Mouse (Mus musculus) liver, embryonic 14.5 days (tissue): Measurements from ENCODE around the gene Jmjd1c. TPM values are rescaled to one million over a fixed set of nuclear protein-coding genes. Genes with fewer than 3 reads are reported as not detected.

ENCODE experiments used
- ATAC-seq: fragments of 200-750 bp; cut with Nextera tagmentation; 2 replicates; pipeline ENCODE4 v1.8.0; 2017; ENCODE audit warnings: moderate number of reproducible peaks, mild to moderate bottlenecking, moderate library complexity; ENCODE audit not compliant: insufficient read depth
- DNase-seq, 3 experiments: peaks; one replicate each; pipeline ENCODE4 v3.0.0-alpha.2; 2012 to 2013; ENCODE audit warnings: low read depth in 3 of 3, low spot score in 3 of 3
- H3K27ac ChIP-seq: fragments of 300-500 bp; sonication (generic); 2 replicates; pipeline ENCODE4 v1.5.1; 2014; ENCODE audit warnings: moderate library complexity, mild to moderate bottlenecking, control low read depth, inconsistent platforms
- H3K27me3 ChIP-seq: fragments of 300-500 bp; sonication (generic); 2 replicates; pipeline ENCODE4 v1.6.1; 2014; ENCODE audit warnings: mild to moderate bottlenecking, low read length, moderate library complexity; ENCODE audit not compliant: control insufficient read depth, insufficient read depth
- H3K36me3 ChIP-seq: fragments of 300-500 bp; sonication (generic); replicated peaks from 2 replicates; pipeline ENCODE4 v1.6.1; 2014; ENCODE audit warnings: low read depth; ENCODE audit not compliant: control insufficient read depth, insufficient read depth
- H3K4me1 ChIP-seq, 2 experiments: fragments of 200-500 bp in 1 of 2; fragments of 300-500 bp in 1 of 2; sonication (generic) in 1 of 2; replicated peaks; 2 replicates each; pipeline ENCODE4 v1.6.1; 2012 to 2014; ENCODE audit warnings: antibody characterized with exemption in 1 of 2, inconsistent platforms in 1 of 2, low read length in 1 of 2; ENCODE audit not compliant: control insufficient read depth in 2 of 2, insufficient read depth in 2 of 2
- H3K4me2 ChIP-seq: fragments of 300-500 bp; sonication (generic); 2 replicates; pipeline ENCODE4 v1.6.1; 2014; ENCODE audit warnings: low read depth, mild to moderate bottlenecking, control low read depth, moderate library complexity
- H3K4me3 ChIP-seq, 2 experiments: fragments of 200-500 bp in 1 of 2; fragments of 300-500 bp in 1 of 2; sonication (generic) in 1 of 2; 2 replicates each; pipeline ENCODE4 v1.5.1; 2012 to 2014; ENCODE audit warnings: low read depth in 2 of 2, low read length in 2 of 2, mild to moderate bottlenecking in 2 of 2, control low read depth in 1 of 2, inconsistent platforms in 1 of 2, moderate library complexity in 1 of 2; ENCODE audit not compliant: insufficient read depth in 1 of 2
- H3K9ac ChIP-seq: fragments of 300-500 bp; sonication (generic); replicated peaks from 2 replicates; pipeline ENCODE4 v1.6.1; 2014; ENCODE audit warnings: mild to moderate bottlenecking, control low read depth, moderate library complexity
- H3K9me3 ChIP-seq: fragments of 300-500 bp; sonication (generic); 2 replicates; pipeline ENCODE4 v1.6.1; 2016; ENCODE audit warnings: low read length, mixed read lengths; ENCODE audit not compliant: control insufficient read depth
- CTCF ChIP-seq: IDR thresholded peaks from 2 replicates; pipeline ENCODE4 v1.5.1; 2016; ENCODE audit warnings: antibody characterized with exemption, low read depth, control low read depth
- EP300 ChIP-seq: IDR thresholded peaks from 2 replicates; pipeline ENCODE4 v1.6.1; 2016; ENCODE audit warnings: antibody characterized with exemption, low read depth
- WGBS: fragments of 180-500 bp; shearing (Covaris S2); extraction: QIAGEN DNeasy Blood & Tissue Kit; methylation state at CpG from one replicate; pipeline ENCODE4 v1.1.7; 2014; ENCODE audit not compliant: insufficient replicate concordance; 5-methylcytosine and 5-hydroxymethylcytosine counted together
- polyA plus RNA-seq, 2 experiments: library from polyadenylated mRNA; depleted of rRNA in 1 of 2; stranded (reverse) in 1 of 2; unstranded in 1 of 2; fragments of >200 nt; fragmentation: Nextera tagmentation in 1 of 2; extraction: Ambion mirVana in 1 of 2; gene quantifications; 2 replicates each; pipeline versions ENCODE4 v1.2.1 to v1.2.3; 2012 to 2014

Gene Jmjd1c
- polyA plus RNA-seq, 2 experiments: 6.5 to 8.7 TPM

GRCm38 (mm10) chr10:67071389-67071788 is 24.5 kb upstream of the Jmjd1c start:
- no peak overlapping the region for H3K27ac ChIP-seq
- DNase-seq (no peak), ATAC-seq (no peak)
- no peak overlapping the region for H3K9ac ChIP-seq
- 42% methylated on average over 4 of the region's 4 CpGs for WGBS
- H3K9me3 ChIP-seq: no peaks in the 10 kb centered on the region
- peaks cover 0 to 5% of the 10 kb centered on the region in 2 experiments; a peak in 1 of 4 replicates for H3K4me1 ChIP-seq
- H3K36me3 ChIP-seq: no peaks in the 10 kb centered on the region
- H3K4me2 ChIP-seq: no peak overlapping the region
- TF ChIP-seq EP300: no peak
- no peaks in the 10 kb centered on the region for H3K27me3 ChIP-seq
- H3K4me3 ChIP-seq: no peak overlapping the region

DNA sequence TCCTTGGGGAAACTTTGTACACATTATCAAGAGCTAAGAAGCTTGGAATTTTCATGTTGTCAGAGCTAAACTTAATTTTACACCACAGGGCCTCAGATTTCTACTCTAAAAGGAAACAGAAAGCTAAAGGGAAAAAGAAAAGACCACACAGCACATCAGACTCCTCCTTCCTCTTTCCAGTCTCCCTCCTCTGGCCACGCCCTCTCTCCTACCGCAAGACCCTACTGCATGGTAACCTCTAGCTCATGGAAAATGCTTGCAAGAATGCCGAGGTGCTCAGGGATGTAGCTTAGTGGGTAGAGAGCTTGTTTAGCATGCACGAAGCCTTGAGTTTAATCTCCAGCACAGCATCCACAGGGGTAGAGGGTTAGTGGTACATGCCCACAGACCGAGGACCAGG is 24.0 kb upstream of the Jmjd1c start:
- no peak overlapping the region for H3K9ac ChIP-seq
- no peaks in the 10 kb centered on the region for H3K27me3 ChIP-seq
- H3K27ac ChIP-seq: no peak overlapping the region
- no peak overlapping the region for H3K4me2 ChIP-seq
- DNase-seq: no peak
- no peak for ATAC-seq
- no peak overlapping the region for H3K4me3 ChIP-seq
- H3K36me3 ChIP-seq: no peaks in the 10 kb centered on the region
- TF ChIP-seq EP300 (no peak), CTCF (no peak)
- no peaks in the 10 kb centered on the region for H3K9me3 ChIP-seq
- peaks cover 0 to 5% of the 10 kb centered on the region in 2 experiments; a peak in 1 of 4 replicates for H3K4me1 ChIP-seq
- 32% methylated on average over 5 of the region's 5 CpGs for WGBS

DNA sequence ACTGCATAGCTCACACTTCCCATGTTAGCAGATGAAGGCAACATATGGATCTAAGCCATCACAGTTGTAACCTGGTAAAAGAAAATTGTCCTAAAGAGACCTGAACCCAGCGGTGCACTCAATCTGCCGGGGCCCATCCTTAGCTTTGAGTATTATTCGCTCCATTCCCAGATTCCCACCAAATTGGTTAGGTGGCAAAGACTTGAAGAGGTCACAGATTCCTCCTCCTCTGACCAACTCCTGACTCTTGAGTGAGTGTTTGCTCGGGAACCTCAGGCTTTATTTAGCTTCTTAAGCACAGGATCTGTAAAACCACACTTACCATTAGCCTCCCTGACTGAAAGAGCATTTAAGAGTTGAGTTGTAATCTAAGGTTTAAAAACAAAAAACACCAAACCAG is 23.3 kb upstream of the Jmjd1c start:
- no peak for TF ChIP-seq CTCF
- no peak for TF ChIP-seq EP300
- 63% methylated on average over 4 of the region's 4 CpGs for WGBS

GRCm38 (mm10) chr10:67073577-67073976 is 22.3 kb upstream of the Jmjd1c start:
- H3K9me3 ChIP-seq: no peaks in the 10 kb centered on the region
- no peak for ATAC-seq
- 70% methylated on average over 8 of the region's 8 CpGs for WGBS
- H3K9ac ChIP-seq: no peak overlapping the region
- no peaks in the 10 kb centered on the region for H3K27me3 ChIP-seq
- no peak overlapping the region for H3K4me3 ChIP-seq
- H3K27ac ChIP-seq: no peak overlapping the region
- H3K4me1 ChIP-seq: peaks cover under 1 to 7% of the 10 kb centered on the region in 2 experiments; a peak in 3 of 4 replicates
- TF ChIP-seq EP300 (no peak), CTCF (no peak)
- no peak overlapping the region for H3K4me2 ChIP-seq
- DNase-seq: no peak
- no peaks in the 10 kb centered on the region for H3K36me3 ChIP-seq

More for the DNA sequence above, 23.3 kb upstream of the Jmjd1c start:
- ATAC-seq (no peak), DNase-seq (no peak)
- H3K4me2 ChIP-seq: no peak overlapping the region
- no peaks in the 10 kb centered on the region for H3K9me3 ChIP-seq
- no peak overlapping the region for H3K9ac ChIP-seq
- no peak overlapping the region for H3K27ac ChIP-seq
- H3K4me3 ChIP-seq: no peak overlapping the region
- H3K4me1 ChIP-seq: peaks cover 0 to 5% of the 10 kb centered on the region in 2 experiments; a peak in 1 of 4 replicates
- H3K36me3 ChIP-seq: no peaks in the 10 kb centered on the region
- H3K27me3 ChIP-seq: no peaks in the 10 kb centered on the region

- DNase-seq: no peak
- Histone ChIP-seq H3K27ac (no peak overlapping the region), H3K27me3 (no peaks in the 10 kb centered on the region), H3K9ac (no peak overlapping the region), H3K9me3 (no peaks in the 10 kb centered on the region), H3K4me2 (no peak overlapping the region), H3K36me3 (no peaks in the 10 kb centered on the region), H3K4me3 (no peak overlapping the region), H3K4me1 (peaks cover 5 to 14% of the 10 kb centered on the region in 2 experiments)
- no peak for ATAC-seq
- TF ChIP-seq CTCF (no peak), EP300 (no peak)
- WGBS: 72% methylated on average over 21 of the region's 21 CpGs
These were observed 19.7 kb upstream of the Jmjd1c start for GRCm38 (mm10) chr10:67075931-67076878.
